Mouse (Mus musculus): ENCODE results near the gene Bckdk. TPM values are rescaled to one million over a fixed set of nuclear protein-coding genes. Genes with fewer than 3 reads are reported as not detected.

Bckdk gene
- total RNA-seq, 2 experiments from 2014 or later = 36.9 to 41.7 TPM

DNA sequence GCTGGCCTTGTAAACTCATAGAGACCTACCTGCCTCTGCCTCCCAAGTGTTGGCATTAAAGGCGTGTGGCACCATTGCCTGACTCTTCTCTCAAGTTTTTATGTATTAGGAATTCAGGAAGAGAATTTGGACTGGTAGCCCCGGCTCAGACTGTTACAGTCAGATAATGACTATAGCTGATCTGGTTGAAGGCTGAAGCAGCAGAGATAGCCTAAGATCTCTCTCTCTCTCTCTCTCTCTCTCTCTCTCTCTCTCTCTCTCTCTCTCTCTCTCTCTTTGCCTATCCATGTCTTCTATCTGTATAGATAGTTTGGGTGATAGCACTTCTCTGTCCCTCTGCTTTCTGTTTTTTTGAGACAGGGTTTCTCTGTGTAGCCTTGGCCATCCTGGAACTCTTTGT lies 2.1 kb upstream of the Bckdk start:
- H3K4me3 ChIP-seq = no peak overlapping the region
- no peak for DNase-seq (ENCODE audit: low spot score in 2 of 2)
- TF ChIP-seq CTCF (conservative IDR thresholded peaks at IDR 0.05) = no peak
- H3K27ac ChIP-seq = no peak overlapping the region

DNA sequence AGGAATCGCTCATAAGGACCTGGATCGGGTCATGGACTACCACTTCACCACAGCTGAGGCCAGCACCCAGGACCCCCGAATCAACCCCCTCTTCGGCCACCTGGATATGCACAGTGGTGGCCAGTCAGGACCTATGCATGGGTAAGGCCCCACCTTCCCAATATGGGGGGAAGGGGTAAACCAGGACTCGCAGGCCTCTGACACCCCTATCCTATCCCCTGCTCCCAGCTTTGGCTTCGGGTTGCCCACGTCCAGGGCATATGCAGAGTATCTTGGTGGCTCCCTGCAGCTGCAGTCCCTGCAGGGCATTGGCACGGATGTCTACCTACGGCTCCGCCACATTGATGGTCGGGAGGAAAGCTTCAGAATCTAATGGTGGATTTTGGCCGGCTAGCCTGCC lies 4.1 kb downstream of the Bckdk start:
- Histone ChIP-seq H3K27ac (no peak overlapping the region), H3K4me3 (no peak overlapping the region)
- no peak for TF ChIP-seq CTCF (conservative IDR thresholded peaks at IDR 0.05)
- no peak for DNase-seq (ENCODE audit: low spot score in 2 of 2)

DNA sequence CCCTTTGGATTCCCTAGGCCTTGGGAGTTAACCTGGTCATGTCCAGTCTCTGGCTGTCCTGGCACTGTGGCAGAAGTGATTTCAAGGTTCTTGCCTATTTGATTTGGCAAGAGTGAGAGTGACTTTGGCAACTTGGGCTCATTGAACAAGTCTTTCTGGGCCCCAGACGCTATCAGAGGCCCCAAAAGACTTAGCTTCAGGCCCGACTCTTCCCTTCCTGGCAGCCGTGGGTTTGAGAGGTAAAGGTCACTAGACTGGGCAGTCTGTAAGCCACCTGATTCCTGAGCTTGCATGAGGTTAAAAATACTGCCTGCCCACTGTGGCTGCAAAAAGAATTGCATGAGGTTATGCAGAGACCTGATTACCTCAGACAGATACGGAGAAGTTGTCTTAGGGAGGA lies 4.8 kb downstream of the Bckdk start:
- Histone ChIP-seq H3K27ac (no peak overlapping the region), H3K4me3 (no peak overlapping the region)
- TF ChIP-seq CTCF (conservative IDR thresholded peaks at IDR 0.05) = no peak
- DNase-seq (ENCODE audit: low spot score in 2 of 2) = no peak

DNA sequence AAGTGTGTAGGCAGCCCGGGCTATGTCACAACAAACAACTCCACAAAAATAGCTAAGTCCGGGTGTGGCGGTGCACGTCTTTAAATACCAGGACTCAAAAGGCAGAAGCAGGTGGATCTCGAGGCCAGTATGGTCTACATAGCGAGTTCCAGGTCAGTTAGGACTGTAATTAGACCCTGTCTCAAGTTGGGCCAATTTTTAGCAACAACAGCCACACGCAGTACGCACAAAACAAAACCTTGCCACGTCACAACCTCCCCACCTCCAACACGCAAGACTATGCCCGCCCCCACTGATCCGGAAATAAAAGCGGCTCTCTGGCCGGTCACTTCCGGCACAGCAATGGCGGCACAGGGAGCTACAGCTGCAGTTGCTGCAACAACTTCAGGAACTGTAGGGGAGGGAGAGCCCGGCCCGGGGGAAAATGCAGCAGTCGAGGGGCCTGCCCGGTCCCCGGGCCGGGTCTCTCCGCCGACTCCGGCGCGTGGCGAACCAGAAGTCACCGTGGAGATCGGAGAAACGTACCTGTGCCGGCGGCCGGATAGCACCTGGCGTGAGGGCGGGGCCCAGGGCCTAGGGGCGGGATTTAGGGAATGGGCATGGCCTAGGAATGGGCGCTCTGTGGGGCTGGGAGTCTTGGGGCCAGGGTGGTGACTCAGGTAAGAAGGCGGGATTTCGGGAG lies 8.4 kb downstream of the Bckdk start, which contains the start of gene Kat8:
Gene Kat8, plus strand, starts transcription at position 327 of the 682 bp plus-strand sequence.
- no peak for TF ChIP-seq CTCF (conservative IDR thresholded peaks at IDR 0.05)
- DNase-seq (ENCODE audit: low spot score in 2 of 2) = peak; percentile 86 to 92
- H3K4me3 ChIP-seq = peak within 1 kb of the TSS; percentile 91

DNA sequence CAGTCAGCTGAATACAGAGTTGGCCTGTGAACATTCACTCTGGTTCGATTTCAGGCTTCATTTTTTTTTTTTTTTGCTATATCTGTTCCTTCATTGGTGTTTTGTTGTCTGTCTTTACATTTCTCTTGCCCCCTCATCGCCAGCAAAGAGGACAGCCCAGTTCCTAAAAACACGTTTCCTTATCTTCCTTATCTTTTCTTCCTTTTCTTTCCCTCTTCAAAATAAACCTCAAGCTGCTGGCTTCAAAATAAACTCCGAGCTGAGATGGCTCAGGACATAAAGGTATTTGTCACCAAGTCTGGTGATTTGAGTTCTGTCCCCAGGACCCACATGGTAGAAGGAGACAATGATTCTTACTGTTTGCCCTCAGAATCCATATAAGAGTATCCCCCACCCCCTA lies 9.1 kb downstream of the Bckdk start:
- no peak for DNase-seq (ENCODE audit: low spot score in 2 of 2)
- peak overlapping the region; percentile 97; the same call in 1 of the 2 replicates for H3K27ac ChIP-seq
- no peak for TF ChIP-seq CTCF (conservative IDR thresholded peaks at IDR 0.05)
- H3K4me3 ChIP-seq = peak overlapping the region; percentile 91

More for the DNA sequence above, 8.4 kb downstream of the Bckdk start, which contains the start of gene Kat8:
- H3K27ac ChIP-seq = peak within 1 kb of the TSS; percentile 97

DNA sequence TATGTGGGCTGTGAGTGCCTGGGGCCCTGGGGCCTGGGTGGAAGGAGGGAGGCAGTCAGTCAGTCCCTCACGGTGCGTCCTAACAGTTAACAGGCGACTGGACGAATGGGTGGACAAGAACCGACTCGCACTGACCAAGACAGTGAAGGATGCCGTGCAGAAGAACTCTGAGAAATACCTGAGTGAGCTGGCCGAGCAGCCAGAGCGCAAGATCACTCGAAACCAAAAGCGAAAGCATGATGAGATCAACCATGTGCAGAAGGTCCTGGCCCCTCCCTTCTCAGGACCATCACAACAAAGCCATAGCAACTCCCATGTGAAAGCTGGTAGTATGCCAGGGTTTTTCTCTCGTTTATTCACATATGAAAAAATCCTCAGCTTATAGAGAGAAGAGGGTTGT lies 11.4 kb downstream of the Bckdk start:
- H3K27ac ChIP-seq = no peak overlapping the region
- DNase-seq (ENCODE audit: low spot score in 2 of 2) = no peak
- no peak overlapping the region for H3K4me3 ChIP-seq
- TF ChIP-seq CTCF (conservative IDR thresholded peaks at IDR 0.05) = no peak

DNA sequence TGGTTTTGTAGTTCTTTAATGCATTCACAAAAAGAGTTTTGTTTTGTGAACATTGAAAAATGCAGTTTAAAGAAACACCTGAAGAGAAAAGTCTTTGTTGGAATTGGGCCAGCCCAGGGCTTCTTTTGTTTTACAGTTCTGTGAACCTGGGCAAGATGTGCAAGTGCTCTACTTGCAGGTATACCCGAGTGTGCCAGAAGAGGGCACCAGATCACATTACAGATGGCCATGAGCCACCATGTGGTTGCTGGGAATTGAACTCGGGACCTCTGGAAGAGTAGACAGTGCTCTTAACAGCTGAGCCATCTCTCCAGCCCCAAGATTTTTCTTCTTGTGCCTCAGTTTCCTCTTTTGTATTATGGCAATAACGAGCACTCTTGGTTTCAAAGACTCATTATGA lies 14.3 kb downstream of the Bckdk start:
- TF ChIP-seq CTCF (conservative IDR thresholded peaks at IDR 0.05) = peak; percentile 72
- Histone ChIP-seq H3K27ac (no peak overlapping the region), H3K4me3 (no peak overlapping the region)
- no peak for DNase-seq (ENCODE audit: low spot score in 2 of 2)

DNA sequence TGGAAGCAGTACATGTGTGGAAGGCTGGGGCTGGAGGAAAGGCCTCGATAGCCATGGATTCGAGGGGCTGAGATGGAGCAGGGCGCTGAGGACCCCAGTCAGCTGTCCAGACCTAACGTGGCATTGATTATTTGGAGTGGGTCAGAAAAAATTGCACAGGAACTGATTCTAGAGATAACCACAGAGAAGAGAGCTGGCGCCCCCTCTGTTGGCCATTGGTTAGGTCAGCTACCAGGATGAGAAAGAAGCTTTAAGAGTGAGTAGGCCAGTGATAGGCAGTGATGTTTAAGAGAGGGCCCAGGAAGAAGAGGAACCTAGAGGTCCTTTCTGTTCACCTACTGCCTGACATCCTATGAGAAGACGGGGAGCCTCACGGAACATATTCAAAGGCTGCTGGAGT lies 15.4 kb downstream of the Bckdk start:
- peak; percentile 65 for TF ChIP-seq CTCF (conservative IDR thresholded peaks at IDR 0.05)
- no peak for DNase-seq (ENCODE audit: low spot score in 2 of 2)
- Histone ChIP-seq H3K27ac (no peak overlapping the region), H3K4me3 (no peak overlapping the region)

DNA sequence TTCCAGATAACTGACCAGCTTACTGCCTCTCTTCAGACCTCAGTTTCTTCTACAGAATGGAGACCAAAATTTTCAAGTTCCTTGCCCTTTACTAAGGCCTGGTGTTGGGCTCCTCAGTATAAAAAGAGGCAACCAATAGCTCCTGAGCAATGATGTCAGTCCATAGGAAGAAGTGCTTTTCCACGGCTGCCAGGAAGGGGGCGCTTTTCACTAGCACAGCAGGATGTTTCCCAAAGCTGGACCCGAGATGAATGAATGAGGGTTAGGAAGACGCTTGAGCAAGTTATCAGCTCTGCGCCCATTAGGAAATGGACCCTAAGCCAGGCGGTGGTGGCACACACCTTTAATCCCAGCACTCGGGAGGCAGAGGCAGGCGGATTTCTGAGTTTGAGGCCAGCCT lies 17.6 kb downstream of the Bckdk start:
- Histone ChIP-seq H3K4me3 (no peak overlapping the region), H3K27ac (peak overlapping the region; percentile 66; the same call in 1 of the 2 replicates)
- DNase-seq (ENCODE audit: low spot score in 2 of 2) = no peak
- TF ChIP-seq CTCF (conservative IDR thresholded peaks at IDR 0.05) = peak; percentile 64

DNA sequence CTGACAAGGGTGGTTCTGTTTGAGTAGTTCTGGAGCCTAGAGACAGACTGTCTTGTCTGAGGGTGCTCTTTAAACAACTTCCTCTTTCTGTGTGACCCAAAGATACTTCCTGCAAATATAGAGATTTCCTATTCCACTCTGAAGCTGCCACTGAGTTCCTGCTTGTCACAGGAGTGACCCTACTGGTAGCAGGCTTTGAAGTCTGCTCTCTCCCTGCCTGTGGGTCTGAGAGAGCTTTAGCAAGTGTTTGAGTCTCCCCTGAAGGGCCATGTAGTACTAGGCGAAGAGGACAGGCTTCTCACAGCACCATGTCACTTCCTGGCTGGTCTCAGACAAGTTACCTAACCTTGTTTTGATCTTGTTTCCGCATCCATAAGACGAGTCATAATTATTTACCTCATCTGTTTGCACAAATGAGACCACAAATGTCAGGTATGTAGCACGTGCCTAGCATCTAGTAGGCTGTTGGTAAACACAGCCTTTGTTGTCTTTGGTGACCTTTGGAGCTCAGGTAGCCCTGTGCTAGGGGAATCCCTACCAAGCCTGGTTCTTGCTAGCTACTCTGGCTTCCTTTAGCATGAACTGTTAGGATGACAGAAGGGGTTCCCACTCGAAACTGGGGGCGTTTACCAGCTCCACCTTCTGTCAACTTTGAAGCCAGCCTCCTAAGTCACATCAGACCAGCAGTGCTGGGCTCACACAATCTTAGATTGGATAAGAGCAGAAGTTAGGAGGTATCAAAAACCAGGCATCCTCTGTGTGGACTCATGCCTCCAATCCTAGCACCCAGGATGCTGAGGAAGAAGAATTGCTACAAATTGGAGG lies 18.8 kb downstream of the Bckdk start:
- DNase-seq (ENCODE audit: low spot score in 2 of 2) = no peak

DNA sequence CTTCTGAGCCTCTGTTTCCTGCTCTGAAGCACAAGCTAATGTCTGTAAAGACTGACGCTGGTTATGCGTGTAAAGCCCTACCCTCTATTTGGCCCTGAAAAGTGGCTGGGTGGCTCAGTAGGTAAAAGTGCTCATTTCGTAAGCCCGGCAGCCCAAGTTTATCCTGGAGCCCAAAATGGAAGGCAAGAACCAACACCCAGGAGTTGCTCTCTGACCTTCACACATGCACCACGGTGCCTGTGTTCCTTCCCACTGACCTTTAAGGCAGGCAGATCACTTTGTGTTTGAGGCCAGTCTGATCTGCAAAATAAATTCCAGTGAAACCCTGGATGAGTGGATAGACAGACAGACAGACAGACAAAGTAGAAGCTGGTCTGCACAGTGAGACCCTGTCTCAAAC lies 19.8 kb downstream of the Bckdk start:
- no peak for DNase-seq (ENCODE audit: low spot score in 2 of 2)
- H3K27ac ChIP-seq = no peak overlapping the region
- H3K4me3 ChIP-seq = no peak overlapping the region
- TF ChIP-seq CTCF (conservative IDR thresholded peaks at IDR 0.05) = no peak

More for the DNA sequence above, 18.8 kb downstream of the Bckdk start:
- Histone ChIP-seq H3K4me3 (no peak overlapping the region), H3K27ac (peak overlapping the region; percentile 66)
- no peak for TF ChIP-seq CTCF (conservative IDR thresholded peaks at IDR 0.05)

DNA sequence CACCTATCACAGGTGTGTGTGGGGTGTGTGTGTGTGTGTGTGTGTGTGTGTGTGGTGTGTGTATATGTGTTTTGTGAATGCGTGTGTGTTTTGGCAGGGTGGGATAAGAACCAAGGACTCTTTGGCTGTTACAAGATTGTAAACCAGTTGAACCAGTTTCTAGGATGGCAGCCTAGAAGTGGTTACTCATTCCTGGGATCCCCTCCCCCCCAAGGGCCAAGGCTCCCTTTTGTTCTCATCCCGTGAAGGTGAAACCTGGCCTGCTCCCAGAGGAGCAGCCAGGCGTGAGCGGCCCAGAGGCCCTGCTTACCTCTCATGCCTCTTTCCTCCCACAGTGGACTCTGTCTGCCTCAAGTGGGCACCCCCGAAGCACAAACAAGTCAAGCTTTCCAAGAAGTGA lies 21.4 kb downstream of the Bckdk start:
- H3K27ac ChIP-seq = no peak overlapping the region
- H3K4me3 ChIP-seq = no peak overlapping the region
- TF ChIP-seq CTCF (conservative IDR thresholded peaks at IDR 0.05) = no peak
- no peak for DNase-seq (ENCODE audit: low spot score in 2 of 2)

DNA sequence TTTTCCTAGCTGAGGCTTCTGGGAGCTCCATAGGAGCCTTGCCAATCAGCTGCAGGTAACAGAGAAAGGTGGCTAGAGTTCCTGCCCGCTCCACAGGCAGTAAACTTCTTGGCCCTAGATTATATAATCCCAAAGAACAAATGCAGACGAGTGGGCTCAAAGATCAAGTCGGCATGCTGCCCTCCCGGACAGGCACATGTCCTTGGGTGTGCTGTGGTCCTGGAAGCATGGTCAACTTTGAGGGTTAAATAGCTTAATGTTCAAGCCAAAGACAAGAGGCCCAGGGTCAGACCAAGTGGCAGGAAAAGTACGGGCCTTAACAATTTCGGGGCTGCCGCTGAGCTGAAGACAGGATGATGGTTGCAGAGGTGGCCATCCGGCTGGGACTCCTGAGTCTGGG lies 22.2 kb downstream of the Bckdk start:
- no peak for DNase-seq (ENCODE audit: low spot score in 2 of 2)
- TF ChIP-seq CTCF (conservative IDR thresholded peaks at IDR 0.05) = no peak
- H3K27ac ChIP-seq = no peak overlapping the region
- no peak overlapping the region for H3K4me3 ChIP-seq
